Mouse (Mus musculus): ENCODE results near the gene Gcnt2.
"Not testable (repeated sequence)": the region's sequence is repeated elsewhere in the genome, so short reads cannot be mapped to it uniquely, and the experiment has no call there.

Gene Gcnt2

DNA sequence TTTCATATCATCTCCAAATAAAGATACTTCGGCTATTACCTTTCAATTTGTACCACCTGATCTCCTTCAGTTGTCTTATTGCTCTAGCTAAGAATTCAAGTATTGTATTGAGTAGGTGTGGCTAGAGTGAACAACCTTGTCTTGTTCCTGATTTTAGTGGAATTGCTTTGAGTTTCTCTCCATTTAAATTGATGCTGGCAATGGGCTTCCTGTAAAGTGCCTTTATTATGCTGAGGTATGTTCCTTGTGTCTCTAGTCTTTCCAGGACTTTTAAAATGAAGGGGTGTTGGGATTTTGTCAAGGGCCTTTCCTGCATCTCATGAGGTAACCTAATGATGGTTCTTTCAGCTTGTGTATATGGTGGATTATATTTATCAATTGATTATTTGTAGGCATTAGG is 83.5 kb downstream of the Gcnt2 start:
- no peak for DNase-seq (ENCODE audit: low read depth, low spot score)

DNA sequence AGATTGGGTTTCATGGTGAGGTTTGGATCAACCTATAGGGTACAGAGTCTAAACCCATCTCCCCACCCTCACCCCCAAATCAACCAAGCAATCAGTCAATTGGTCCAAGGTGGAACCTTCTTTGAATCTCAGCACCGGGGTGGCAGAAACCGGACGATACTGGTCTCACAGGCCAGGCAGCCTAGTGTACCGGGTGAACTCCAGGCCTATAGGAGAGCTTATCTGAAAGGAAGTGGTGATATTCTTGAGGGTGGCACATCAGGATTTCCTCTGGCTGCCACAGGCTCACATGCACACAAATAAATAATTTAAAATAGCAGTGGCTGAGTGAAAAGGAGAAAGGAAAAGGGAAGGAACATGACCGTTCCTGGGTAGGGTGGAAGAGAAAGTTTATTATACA is 84.4 kb downstream of the Gcnt2 start:
- no peak for DNase-seq (ENCODE audit: low read depth, low spot score)

DNA sequence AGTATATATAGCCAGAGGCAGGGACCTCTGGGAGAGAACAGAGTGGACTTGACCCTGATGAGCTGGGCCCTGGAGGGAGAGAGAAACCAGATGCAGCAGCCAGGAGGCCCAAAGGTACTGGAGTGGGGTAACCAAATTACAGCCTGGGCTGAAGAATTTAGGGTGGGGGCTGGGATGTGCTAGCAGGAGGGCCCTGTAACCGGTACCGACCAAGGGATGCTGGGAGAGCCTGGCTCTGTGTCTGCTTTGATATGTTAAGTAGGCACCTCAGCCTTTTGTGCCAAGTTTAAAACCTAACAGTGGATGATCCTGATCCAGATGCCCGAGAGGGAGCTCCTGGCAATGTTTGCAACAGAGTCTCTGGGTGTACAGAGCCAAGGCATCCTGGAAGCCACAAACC is 84.8 kb downstream of the Gcnt2 start:
- DNase-seq (ENCODE audit: low read depth, low spot score), result no peak

DNA sequence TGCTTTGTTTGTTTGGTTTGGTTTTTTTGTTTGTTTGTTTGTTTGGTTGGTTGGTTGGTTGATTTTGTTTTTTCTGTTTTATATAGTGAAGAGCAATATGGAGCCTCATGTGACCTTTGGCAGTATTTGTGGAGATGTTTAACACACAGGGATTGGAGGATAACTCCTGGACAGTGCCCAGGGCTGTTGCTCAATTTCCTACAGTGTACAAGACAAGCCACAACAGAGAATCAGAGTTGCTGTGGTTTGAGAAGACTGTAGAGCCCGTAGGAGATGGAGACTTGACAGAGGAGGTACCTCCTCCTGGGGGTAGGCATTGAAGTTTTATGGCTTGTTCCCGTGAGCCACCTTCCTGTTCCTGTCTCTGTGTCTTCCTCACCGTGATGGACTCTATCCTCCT is 87.0 kb downstream of the Gcnt2 start:
- no peak for DNase-seq (ENCODE audit: low read depth, low spot score)

DNA sequence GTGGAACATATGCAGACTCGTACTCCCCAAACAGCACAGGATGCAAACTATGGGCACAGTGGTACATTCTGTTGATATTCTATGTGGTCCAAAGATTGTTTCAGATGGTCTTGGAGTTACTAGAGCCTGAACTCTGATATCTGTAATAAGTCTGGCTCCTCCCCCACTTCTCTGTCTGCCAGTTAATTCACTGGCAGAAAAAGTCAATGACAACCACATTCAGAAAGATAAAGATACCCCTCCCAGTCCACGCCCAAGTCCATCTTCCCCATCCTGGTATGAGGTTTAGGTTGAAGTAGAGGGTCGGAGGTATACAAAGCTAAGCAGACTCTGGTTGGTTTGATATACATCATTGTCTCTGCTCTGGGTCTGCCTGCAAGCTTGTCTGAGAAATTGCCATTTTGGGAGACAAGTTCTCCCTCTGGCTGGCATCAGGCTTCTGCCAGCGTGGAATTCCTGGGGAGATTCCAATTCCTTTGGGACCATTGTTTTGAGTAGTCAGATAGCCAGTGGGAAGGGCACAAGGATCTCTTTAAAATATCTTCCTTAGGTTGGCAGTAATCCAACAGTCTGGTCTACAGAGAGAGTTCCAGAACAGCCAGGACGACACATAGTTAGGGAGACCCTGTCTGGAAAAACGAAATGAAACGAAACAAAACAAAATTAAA is 88.1 kb downstream of the Gcnt2 start:
- no peak for DNase-seq (ENCODE audit: low read depth, low spot score)

- DNase-seq (ENCODE audit: low read depth, low spot score), result no peak
These were observed 91.9 kb downstream of the Gcnt2 start for GRCm38 (mm10) chr13:40951386-40951976.

DNA sequence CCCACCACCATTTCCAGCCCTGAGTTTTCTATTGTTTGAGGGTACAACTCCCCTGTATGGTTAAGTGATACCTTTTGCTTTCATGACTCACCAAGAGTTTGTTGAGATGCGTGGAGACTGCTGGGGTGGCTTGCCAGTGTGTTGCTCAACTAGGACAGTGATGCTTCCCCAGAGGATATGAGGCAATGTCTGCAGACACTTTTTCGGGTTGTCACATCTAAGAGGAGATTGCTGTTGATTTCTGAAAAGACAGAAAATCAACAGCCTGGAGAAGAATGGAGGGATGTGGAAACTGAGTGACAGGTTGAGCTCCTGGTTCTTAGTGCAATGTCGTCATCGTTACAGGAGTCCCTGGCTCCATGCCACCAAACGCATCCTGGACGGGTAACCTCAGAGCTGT is 93.7 kb downstream of the Gcnt2 start:
- no peak for DNase-seq (ENCODE audit: low read depth, low spot score)

GRCm38 (mm10) chr13:40955773-40956172 is 96.2 kb downstream of the Gcnt2 start:
- no peak for DNase-seq (ENCODE audit: low read depth, low spot score)

GRCm38 (mm10) chr13:40967609-40968008 is 108.1 kb downstream of the Gcnt2 start:
- DNase-seq (ENCODE audit: low read depth, low spot score), result no peak

DNA sequence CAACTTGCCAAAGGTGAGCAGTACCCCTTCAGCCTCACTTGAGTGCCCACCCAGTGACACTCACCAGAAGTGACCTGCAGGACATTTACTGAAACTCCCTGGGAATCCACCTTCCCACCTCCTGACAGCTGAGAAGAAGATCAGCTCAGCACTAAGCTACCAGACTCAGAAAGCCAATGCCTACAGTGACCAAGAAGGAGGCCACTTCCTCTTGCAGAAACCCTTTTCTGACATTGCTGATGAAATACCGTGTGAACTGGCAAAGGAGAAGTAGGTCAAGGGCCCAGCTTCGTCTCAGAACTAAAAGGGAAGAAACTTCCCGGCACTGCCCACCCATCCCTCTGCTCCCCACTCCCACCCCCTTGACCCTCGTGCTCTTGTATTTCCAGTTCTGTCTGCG is 109.0 kb downstream of the Gcnt2 start:
- DNase-seq (ENCODE audit: low read depth, low spot score), result no peak

- DNase-seq (ENCODE audit: low read depth, low spot score), result no peak
These were observed 110.3 kb downstream of the Gcnt2 start for GRCm38 (mm10) chr13:40969761-40970390.

- no peak for DNase-seq (ENCODE audit: low read depth, low spot score)
These were observed 111.7 kb downstream of the Gcnt2 start for GRCm38 (mm10) chr13:40971261-40971660.

DNA sequence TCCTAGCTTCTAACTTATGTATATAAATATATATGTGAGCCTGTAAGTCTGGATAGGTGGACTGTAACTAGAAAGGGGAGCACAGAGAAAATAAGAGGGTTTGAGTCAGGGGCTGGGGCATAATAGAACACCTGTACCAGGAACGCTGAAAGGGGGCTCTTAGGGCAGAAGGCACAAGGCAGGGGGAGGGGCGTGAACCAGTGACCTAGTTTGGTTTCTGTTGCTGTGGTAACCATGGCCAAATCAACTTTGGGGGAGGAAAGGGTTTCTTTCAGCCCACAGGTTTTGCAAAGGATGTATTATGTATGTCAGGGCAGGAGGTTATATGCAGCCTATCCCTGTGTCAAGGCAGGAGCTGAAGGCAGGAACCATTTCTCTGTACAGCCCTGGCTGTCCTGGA is 112.3 kb downstream of the Gcnt2 start:
- no peak for DNase-seq (ENCODE audit: low read depth, low spot score)

- no peak for DNase-seq (ENCODE audit: low read depth, low spot score)
These were observed 113.4 kb downstream of the Gcnt2 start for GRCm38 (mm10) chr13:40972976-40973375.

GRCm38 (mm10) chr13:40977609-40978008 is 118.1 kb downstream of the Gcnt2 start:
- no peak for DNase-seq (ENCODE audit: low read depth, low spot score)

DNA sequence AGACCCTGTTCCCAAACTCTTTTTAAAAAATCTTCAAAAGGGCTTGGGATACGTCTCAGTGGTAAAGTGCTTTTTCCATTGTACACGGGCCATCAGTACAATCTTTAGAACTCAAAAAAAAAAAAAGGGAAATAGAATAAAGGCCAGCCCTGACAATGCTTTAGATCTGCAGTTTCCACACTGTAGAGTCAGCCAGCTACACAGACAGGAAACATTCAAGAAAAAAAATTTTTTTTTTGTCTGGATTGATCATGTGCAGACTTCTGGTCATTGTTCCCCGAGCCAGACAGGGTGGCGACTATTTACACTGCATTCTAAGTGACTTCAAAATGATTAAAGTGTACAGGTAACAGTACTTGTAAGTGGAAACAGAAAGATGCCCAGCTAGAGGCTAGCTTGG is 119.1 kb downstream of the Gcnt2 start:
- no peak for DNase-seq (ENCODE audit: low read depth, low spot score)

GRCm38 (mm10) chr13:40979321-40979720 is 119.8 kb downstream of the Gcnt2 start:
- DNase-seq (ENCODE audit: low read depth, low spot score), result no peak

- no peak for DNase-seq (ENCODE audit: low read depth, low spot score)
These were observed 123.2 kb downstream of the Gcnt2 start for GRCm38 (mm10) chr13:40982759-40983158.

- DNase-seq (ENCODE audit: low read depth, low spot score), result no peak
These were observed 126.5 kb downstream of the Gcnt2 start for GRCm38 (mm10) chr13:40986081-40986480.

- DNase-seq (ENCODE audit: low read depth, low spot score), result not testable (repeated sequence)
These were observed 128.2 kb downstream of the Gcnt2 start for GRCm38 (mm10) chr13:40987608-40988303.

GRCm38 (mm10) chr13:40988418-40988817 is 128.9 kb downstream of the Gcnt2 start:
- no peak for DNase-seq (ENCODE audit: low read depth, low spot score)

DNA sequence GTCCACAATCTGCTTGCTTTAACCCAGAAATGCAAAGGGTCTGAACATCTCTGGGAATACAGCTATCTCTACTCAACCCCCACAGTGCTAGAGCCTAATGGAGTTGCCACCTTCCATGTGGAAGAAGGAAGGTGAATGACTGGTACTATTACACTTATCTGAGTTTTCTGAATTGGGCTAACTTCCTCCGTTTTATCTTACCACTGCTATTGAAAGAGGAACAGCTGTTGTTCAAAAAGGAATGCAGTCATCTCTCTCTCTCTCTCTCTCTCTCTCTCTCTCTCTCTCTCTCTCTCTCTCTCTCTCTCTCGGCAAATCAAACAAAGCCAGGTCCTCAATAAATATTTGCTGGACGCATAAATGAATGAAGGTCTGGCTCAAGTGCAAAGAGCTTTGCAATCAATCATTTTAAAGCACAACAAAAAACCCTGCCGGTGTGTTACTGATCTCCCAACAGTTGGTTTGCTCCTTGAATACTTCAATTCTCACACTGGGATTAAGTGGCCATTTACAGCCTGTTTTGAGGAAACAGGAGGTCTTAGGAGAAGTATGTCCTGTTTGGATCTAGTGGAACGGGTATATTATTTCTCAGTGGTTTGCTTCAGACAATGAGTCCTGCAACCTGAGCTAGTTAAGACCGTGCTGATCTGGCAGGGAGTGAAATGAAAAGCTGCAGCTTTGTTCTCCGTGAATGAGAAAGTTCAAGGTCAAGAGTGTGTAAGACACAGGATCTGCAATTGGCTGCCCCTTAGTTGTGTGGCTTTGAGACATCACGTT is 135.1 kb downstream of the Gcnt2 start:
- DNase-seq (ENCODE audit: low read depth, low spot score), result no peak
